Mouse (Mus musculus): ENCODE data around the gene Arl4d. TPM values are rescaled to one million over a fixed set of nuclear protein-coding genes. Genes with fewer than 3 reads are reported as not detected.
A peak's percentile ranks its signal among the peaks of the same experiment; 100 is the strongest.

Gene Arl4d
- polyA plus RNA-seq, 1 experiment from 2014 or later, result 4.1 TPM

GRCm38 (mm10) chr11:101670334-101670733 is 5.0 kb downstream of the Arl4d start:
- Histone ChIP-seq H3K36me3 (replicated peaks; ENCODE audit: insufficient read depth, low read length) (peaks cover 4% of the 10 kb centered on the region; the same call in 1 of the 2 replicates), H3K9me3 (ENCODE audit: low read length) (no peaks in the 10 kb centered on the region), H3K4me1 (ENCODE audit: insufficient read depth) (peaks cover 24% of the 10 kb centered on the region), H3K4me2 (ENCODE audit: low read depth, low read length) (no peak overlapping the region), H3K27me3 (ENCODE audit: insufficient read depth, low read length) (no peaks in the 10 kb centered on the region), H3K9ac (replicated peaks) (no peak overlapping the region), H3K27ac (ENCODE audit: low read depth) (no peak overlapping the region), H3K4me3 (ENCODE audit: low read depth, low read length) (no peak overlapping the region)
- WGBS (ENCODE audit: insufficient replicate concordance), result 48% methylated on average over 1 of the region's 1 CpGs
- ATAC-seq (no peak), DNase-seq (no peak)
- no peak for TF ChIP-seq EP300 (IDR thresholded peaks at IDR 0.05; ENCODE audit: low read depth)

GRCm38 (mm10) chr11:101671255-101671654 is 5.9 kb downstream of the Arl4d start:
- Histone ChIP-seq H3K4me3 (ENCODE audit: low read depth, low read length) (no peak overlapping the region), H3K9me3 (ENCODE audit: low read length) (no peaks in the 10 kb centered on the region), H3K36me3 (replicated peaks; ENCODE audit: insufficient read depth, low read length) (peaks cover 4% of the 10 kb centered on the region; the same call in 1 of the 2 replicates), H3K9ac (replicated peaks) (no peak overlapping the region), H3K4me2 (ENCODE audit: low read depth, low read length) (no peak overlapping the region), H3K27me3 (ENCODE audit: insufficient read depth, low read length) (no peaks in the 10 kb centered on the region), H3K4me1 (ENCODE audit: insufficient read depth) (peaks cover 23% of the 10 kb centered on the region), H3K27ac (ENCODE audit: low read depth) (no peak overlapping the region)
- no peak for DNase-seq
- ATAC-seq, result no peak
- 53% methylated on average over 4 of the region's 4 CpGs for WGBS (ENCODE audit: insufficient replicate concordance)
- TF ChIP-seq CTCF (IDR thresholded peaks at IDR 0.05; ENCODE audit: low read depth), result no peak
- TF ChIP-seq EP300 (IDR thresholded peaks at IDR 0.05; ENCODE audit: low read depth), result no peak

- Histone ChIP-seq H3K9me3 (ENCODE audit: low read length) (no peaks in the 10 kb centered on the region), H3K9ac (replicated peaks) (peak overlapping the region; percentile 0; the same call in 1 of the 2 replicates), H3K4me2 (ENCODE audit: low read depth, low read length) (0 out of 2 replicates have a peak overlapping the region, but pooled peaks have one; percentile 0), H3K36me3 (replicated peaks; ENCODE audit: insufficient read depth, low read length) (no peaks in the 10 kb centered on the region), H3K4me1 (ENCODE audit: insufficient read depth) (peaks cover 18% of the 10 kb centered on the region), H3K27me3 (ENCODE audit: insufficient read depth, low read length) (no peaks in the 10 kb centered on the region), H3K4me3 (ENCODE audit: low read depth, low read length) (no peak overlapping the region), H3K27ac (ENCODE audit: low read depth) (peak overlapping the region; percentile 48; the same call in 1 of the 2 replicates)
- WGBS (ENCODE audit: insufficient replicate concordance), result 24% methylated on average over 16 of the region's 16 CpGs
- TF ChIP-seq EP300 (IDR thresholded peaks at IDR 0.05; ENCODE audit: low read depth), result no peak
- TF ChIP-seq CTCF (IDR thresholded peaks at IDR 0.05; ENCODE audit: low read depth), result no peak
- ATAC-seq (no peak), DNase-seq (no peak)
Measured at GRCm38 (mm10) chr11:101673010-101673642, 7.8 kb downstream of the Arl4d start.

GRCm38 (mm10) chr11:101674106-101674505 is 8.8 kb downstream of the Arl4d start:
- ATAC-seq, result no peak
- Histone ChIP-seq H3K4me2 (ENCODE audit: low read depth, low read length) (no peak overlapping the region), H3K4me3 (ENCODE audit: low read depth, low read length) (no peak overlapping the region), H3K27me3 (ENCODE audit: insufficient read depth, low read length) (no peaks in the 10 kb centered on the region), H3K36me3 (replicated peaks; ENCODE audit: insufficient read depth, low read length) (no peaks in the 10 kb centered on the region), H3K4me1 (ENCODE audit: insufficient read depth) (peaks cover 12% of the 10 kb centered on the region), H3K9ac (replicated peaks) (no peak overlapping the region), H3K9me3 (ENCODE audit: low read length) (no peaks in the 10 kb centered on the region), H3K27ac (ENCODE audit: low read depth) (no peak overlapping the region)
- no peak for TF ChIP-seq EP300 (IDR thresholded peaks at IDR 0.05; ENCODE audit: low read depth)
- TF ChIP-seq CTCF (IDR thresholded peaks at IDR 0.05; ENCODE audit: low read depth), result no peak
- WGBS (ENCODE audit: insufficient replicate concordance), result 83% methylated on average over 5 of the region's 5 CpGs
- no peak for DNase-seq

GRCm38 (mm10) chr11:101675349-101675748 is 10.0 kb downstream of the Arl4d start:
- no peak overlapping the region for H3K9ac ChIP-seq (replicated peaks)
- peaks cover 8% of the 10 kb centered on the region for H3K4me1 ChIP-seq (ENCODE audit: insufficient read depth)
- ATAC-seq (peak; percentile 66), DNase-seq (no peak)
- H3K36me3 ChIP-seq (replicated peaks; ENCODE audit: insufficient read depth, low read length), result no peaks in the 10 kb centered on the region
- no peak overlapping the region for H3K4me2 ChIP-seq (ENCODE audit: low read depth, low read length)
- H3K9me3 ChIP-seq (ENCODE audit: low read length), result no peaks in the 10 kb centered on the region
- TF ChIP-seq CTCF (IDR thresholded peaks at IDR 0.05; ENCODE audit: low read depth), result no peak
- no peak for TF ChIP-seq EP300 (IDR thresholded peaks at IDR 0.05; ENCODE audit: low read depth)
- H3K27me3 ChIP-seq (ENCODE audit: insufficient read depth, low read length), result no peaks in the 10 kb centered on the region
- H3K27ac ChIP-seq (ENCODE audit: low read depth), result peak overlapping the region; percentile 62
- no peak overlapping the region for H3K4me3 ChIP-seq (ENCODE audit: low read depth, low read length)
- WGBS (ENCODE audit: insufficient replicate concordance), result 89% methylated on average over 4 of the region's 4 CpGs

GRCm38 (mm10) chr11:101677655-101678054 is 12.3 kb downstream of the Arl4d start:
- Histone ChIP-seq H3K9ac (replicated peaks) (no peak overlapping the region), H3K27ac (ENCODE audit: low read depth) (no peak overlapping the region), H3K4me2 (ENCODE audit: low read depth, low read length) (no peak overlapping the region), H3K4me3 (ENCODE audit: low read depth, low read length) (no peak overlapping the region), H3K4me1 (ENCODE audit: insufficient read depth) (peaks cover 8% of the 10 kb centered on the region), H3K27me3 (ENCODE audit: insufficient read depth, low read length) (no peaks in the 10 kb centered on the region), H3K36me3 (replicated peaks; ENCODE audit: insufficient read depth, low read length) (no peaks in the 10 kb centered on the region), H3K9me3 (ENCODE audit: low read length) (no peaks in the 10 kb centered on the region)
- DNase-seq (no peak), ATAC-seq (no peak)
- WGBS (ENCODE audit: insufficient replicate concordance), result 88% methylated on average over 12 of the region's 12 CpGs
- TF ChIP-seq EP300 (IDR thresholded peaks at IDR 0.05; ENCODE audit: low read depth) (no peak), CTCF (IDR thresholded peaks at IDR 0.05; ENCODE audit: low read depth) (no peak)
